Mouse (Mus musculus) left cerebral cortex, adult 18-20 months (tissue): ENCODE data around the gene Anxa9. TPM values are rescaled to one million over a fixed set of nuclear protein-coding genes. Genes with fewer than 3 reads are reported as not detected.

Experiments used
- DNase-seq, 2 experiments: peaks; one replicate each; pipeline ENCODE4 v3.0.0; 2021 to 2022; ENCODE audit warnings: low spot score in 2 of 2, mixed read lengths in 1 of 2
- total RNA-seq, 2 experiments: library from RNA; stranded (reverse); gene quantifications; 2 replicates each; pipeline ENCODE4 v1.2.3; 2021

The Anxa9 gene
- total RNA-seq, 2 experiments from 2014 or later = 0.59 to 0.91 TPM

DNA sequence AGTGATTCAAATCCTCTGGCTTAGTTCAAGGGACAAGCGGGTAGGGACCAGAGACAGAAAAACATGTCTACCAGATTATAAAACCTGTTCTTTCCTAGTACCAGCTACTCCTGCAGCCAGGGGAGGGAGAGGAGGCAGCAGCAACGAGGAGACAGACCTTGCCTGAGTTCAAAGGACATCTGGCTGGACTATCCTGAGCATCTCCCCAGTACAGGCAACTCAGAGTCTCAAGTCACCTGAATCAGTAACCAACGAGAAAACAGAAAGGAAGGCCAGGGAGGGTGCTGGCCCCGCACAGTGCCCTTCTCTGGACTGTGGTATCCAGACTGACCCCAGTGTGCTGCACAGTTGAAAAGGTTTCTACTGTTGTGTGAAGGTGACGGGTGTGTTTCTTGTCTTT is 50.0 kb downstream of the Anxa9 start:
- no peak for DNase-seq

DNA sequence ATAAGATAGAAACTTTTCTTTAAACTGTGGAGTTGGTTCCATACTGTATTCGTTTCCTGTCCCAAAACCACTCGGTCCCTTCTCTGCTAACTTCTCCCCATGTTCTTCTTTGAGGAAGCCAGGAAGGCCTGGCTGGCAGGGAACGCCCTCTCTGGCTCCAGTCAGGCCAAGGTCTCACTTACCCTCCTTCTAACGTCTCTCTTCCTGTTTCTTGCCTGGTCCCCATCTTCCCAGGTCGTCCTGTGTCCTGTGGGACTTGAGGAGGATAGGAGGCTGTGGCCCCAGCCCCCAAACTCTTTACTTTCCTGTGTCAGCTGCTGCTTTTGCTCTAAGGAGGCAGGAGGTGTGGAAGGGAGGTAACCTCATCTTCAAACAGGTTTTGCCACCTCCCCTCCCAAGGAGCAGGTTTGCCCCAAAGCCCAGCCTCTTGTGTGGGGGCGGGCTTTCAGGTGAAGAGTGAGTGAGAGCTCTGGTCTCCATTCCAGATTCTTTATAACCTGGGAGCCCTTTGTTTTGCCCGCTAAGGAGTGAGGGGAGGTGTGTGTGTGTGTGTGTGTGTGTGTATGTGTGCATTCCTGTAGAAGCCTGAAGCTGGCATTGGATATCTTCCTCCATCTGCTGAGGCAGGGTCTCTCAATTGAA is 56.1 kb downstream of the Anxa9 start, which contains the start of gene Bnipl:
TSS of gene Bnipl (minus strand) at position 411 of the 642 bp plus-strand sequence.
- DNase-seq = no peak

DNA sequence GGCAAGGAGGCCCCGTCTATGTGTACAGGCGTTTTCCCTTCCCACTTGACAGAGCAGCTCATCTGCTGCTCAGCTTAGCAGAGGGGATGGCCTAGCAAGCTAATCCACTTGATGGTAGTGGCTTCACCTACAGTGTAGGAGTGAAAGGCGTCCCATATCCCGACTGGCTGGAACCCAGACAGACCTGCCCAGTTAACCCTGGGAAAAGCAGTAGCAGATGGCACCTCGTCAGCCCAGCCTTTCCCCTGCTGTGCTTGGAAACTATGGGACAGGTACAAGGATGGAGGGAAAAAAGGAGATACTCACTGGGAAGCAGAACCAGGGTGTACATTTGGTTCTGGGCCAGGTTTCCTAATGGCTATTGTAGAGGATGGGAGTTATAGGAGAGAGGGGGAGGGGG is 56.6 kb downstream of the Anxa9 start:
- no peak for DNase-seq

DNA sequence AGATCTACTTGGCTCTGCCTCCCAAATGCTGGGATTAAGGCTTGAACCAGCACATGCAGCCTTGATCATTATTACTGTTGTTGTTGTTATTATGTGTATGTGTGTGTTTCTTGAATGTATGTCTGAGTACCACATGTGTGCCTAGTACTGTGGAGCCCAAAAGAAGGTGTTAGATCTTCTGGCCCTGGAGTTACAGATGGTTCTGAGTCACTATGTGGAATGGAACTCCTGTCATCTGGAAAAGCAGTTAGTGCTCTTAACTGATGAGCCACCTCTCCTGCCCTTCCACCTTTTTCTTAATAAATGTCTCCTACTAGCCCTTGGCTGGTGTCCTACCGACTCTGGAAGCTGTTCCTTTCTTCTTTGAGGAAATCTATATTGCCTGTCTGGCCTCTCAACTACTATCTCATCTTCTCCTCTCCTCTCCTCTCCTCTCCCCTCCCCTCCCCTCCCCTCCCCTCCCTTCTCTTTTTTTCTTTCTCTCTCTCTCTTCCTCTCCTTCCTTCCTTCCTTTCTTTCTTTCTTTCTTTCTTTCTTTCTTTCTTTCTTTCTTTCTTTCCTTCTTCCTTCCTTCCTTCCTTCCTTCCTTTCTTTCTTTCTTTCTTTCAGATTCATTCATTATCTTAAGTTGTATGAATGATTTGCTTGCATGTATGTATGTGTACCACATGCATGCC is 59.2 kb downstream of the Anxa9 start:
- DNase-seq = no peak

DNA sequence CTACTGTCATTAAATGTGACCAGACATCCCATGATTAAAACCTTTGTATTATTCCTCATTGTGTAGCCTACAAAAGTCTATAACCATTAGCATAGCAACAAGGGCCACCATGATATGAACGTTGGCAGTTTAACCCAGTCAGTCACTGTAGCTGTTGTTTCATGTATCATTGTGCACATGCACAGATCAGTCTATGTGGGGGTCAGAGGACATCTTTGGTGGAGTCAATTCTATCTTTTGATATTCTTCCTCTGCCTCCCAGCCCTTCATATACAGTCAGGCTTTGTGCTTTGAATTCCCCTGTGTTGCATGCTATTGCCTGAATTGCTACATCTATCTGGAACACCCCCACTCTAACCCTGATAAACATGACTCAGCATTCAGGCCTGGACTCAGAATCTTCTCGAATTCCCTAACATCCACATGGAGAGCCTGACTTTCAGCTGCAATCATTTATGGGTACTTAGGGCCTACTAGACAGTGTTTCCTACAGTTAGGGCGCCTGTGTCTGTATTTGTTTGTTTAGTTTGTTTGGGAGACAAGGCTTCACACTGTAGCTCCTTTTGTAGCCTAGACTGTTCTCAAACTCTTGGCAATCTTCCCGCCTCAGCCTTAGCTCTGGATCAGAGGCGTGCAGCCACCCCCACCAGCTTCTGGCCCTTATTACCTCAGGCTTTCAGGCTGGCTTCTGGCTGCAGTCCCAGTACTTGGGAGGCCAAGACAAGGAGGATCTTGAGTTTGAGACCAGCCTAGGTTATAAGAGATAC is 60.3 kb downstream of the Anxa9 start:
- DNase-seq = peak; percentile 51 to 67

Other genes starting within 250 kb of the Anxa9 start
- 10 to 100 TPM; 53.1 to 61.1 TPM for gene Pip5k1a, start 200.2 kb downstream of the Anxa9 start, total RNA-seq
- gene Vps72, start 196.2 kb downstream of the Anxa9 start, total RNA-seq = 10 to 100 TPM; 41.7 to 44.4 TPM
- gene Tmod4, start 182.7 kb downstream of the Anxa9 start, total RNA-seq = under 1 TPM in 1 of 2 experiments, not detected in 1; 0.73 TPM
- 10 to 100 TPM; 45.3 to 47.6 TPM for gene Scnm1, start 173.2 kb downstream of the Anxa9 start, total RNA-seq
- 10 to 100 TPM; 15.8 to 17.1 TPM for gene Lysmd1, start 173.1 kb downstream of the Anxa9 start, total RNA-seq
- gene Tnfaip8l2, start 164.8 kb downstream of the Anxa9 start, total RNA-seq = 1 to 10 TPM; 1.5 to 1.6 TPM
- gene Sema6c, start 146.7 kb downstream of the Anxa9 start, total RNA-seq = 10 to 100 TPM; 24.4 to 27.0 TPM
- 10 to 100 TPM in 1 of 2 experiments, 1 to 10 TPM in 1; 9.6 to 10.4 TPM for gene Gabpb2, start 89.3 kb downstream of the Anxa9 start, total RNA-seq
- 10 to 100 TPM; 57.0 to 60.1 TPM for gene Cdc42se1, start 78.4 kb downstream of the Anxa9 start, total RNA-seq
- gene Mllt11, start 75.0 kb downstream of the Anxa9 start, total RNA-seq = 100 to 1,000 TPM; 265 to 266 TPM
- under 1 TPM in 1 of 2 experiments, not detected in 1; 0.37 TPM for gene Gm128, start 65.6 kb downstream of the Anxa9 start, total RNA-seq
- gene Bnipl, start 56.0 kb downstream of the Anxa9 start, total RNA-seq = under 1 TPM in 1 of 2 experiments, not detected in 1; 0.63 TPM
- gene Mindy1, start 25.8 kb downstream of the Anxa9 start, total RNA-seq = 10 to 100 TPM; 17.0 to 19.7 TPM
- 10 to 100 TPM; 24.3 to 24.4 TPM for gene Prune1, start 25.1 kb downstream of the Anxa9 start, total RNA-seq
- 10 to 100 TPM; 42.0 to 43.5 TPM for gene Cers2, start 7.6 kb upstream of the Anxa9 start, total RNA-seq
- 10 to 100 TPM; 33.1 to 34.7 TPM for gene Setdb1, start 50.0 kb upstream of the Anxa9 start, total RNA-seq
- not detected for gene 4930558C23Rik, start 95.7 kb upstream of the Anxa9 start, total RNA-seq
- 10 to 100 TPM; 31.1 to 34.7 TPM for gene Arnt, start 127.2 kb upstream of the Anxa9 start, total RNA-seq
- gene Ctsk, start 192.1 kb upstream of the Anxa9 start, total RNA-seq = 1 to 10 TPM; 4.0 to 4.2 TPM
- gene Ctss, start 219.6 kb upstream of the Anxa9 start, total RNA-seq = 10 to 100 TPM; 67.5 to 69.8 TPM